Mouse (Mus musculus) hindbrain, embryonic 13.5 days (tissue): Measurements from ENCODE around the gene Zfp422. TPM values are rescaled to one million over a fixed set of nuclear protein-coding genes. Genes with fewer than 3 reads are reported as not detected.
"Not testable (repeated sequence)": the region's sequence is repeated elsewhere in the genome, so short reads cannot be mapped to it uniquely, and the experiment has no call there.

ENCODE experiments used
- ATAC-seq: fragments of 200-750 bp; cut with Nextera tagmentation; 2 replicates; pipeline ENCODE4 v1.8.0; 2017; ENCODE audit warnings: moderate TSS enrichment; ENCODE audit not compliant: low FRiP score
- H3K27ac ChIP-seq: fragments of 300-500 bp; sonication (generic); 2 replicates; pipeline ENCODE4 v1.5.1; 2015; ENCODE audit warnings: inconsistent platforms, mild to moderate bottlenecking, moderate library complexity
- H3K27me3 ChIP-seq: fragments of 300-500 bp; sonication (generic); 2 replicates; pipeline ENCODE4 v1.6.1; 2015; ENCODE audit warnings: mild to moderate bottlenecking, inconsistent platforms
- H3K36me3 ChIP-seq: fragments of 300-500 bp; sonication (generic); 2 replicates; pipeline ENCODE4 v1.6.1; 2015; ENCODE audit warnings: mild to moderate bottlenecking, inconsistent platforms
- H3K4me1 ChIP-seq: fragments of 300-500 bp; sonication (generic); replicated peaks from 2 replicates; pipeline ENCODE4 v1.6.1; 2015; ENCODE audit warnings: inconsistent platforms
- H3K4me2 ChIP-seq: fragments of 300-500 bp; sonication (generic); 2 replicates; pipeline ENCODE4 v1.6.1; 2015; ENCODE audit warnings: inconsistent platforms, mild to moderate bottlenecking, moderate library complexity
- H3K4me3 ChIP-seq: fragments of 300-500 bp; sonication (generic); 2 replicates; pipeline ENCODE4 v1.5.1; 2015; ENCODE audit warnings: mild to moderate bottlenecking, inconsistent platforms
- H3K9ac ChIP-seq: fragments of 300-500 bp; sonication (generic); 2 replicates; pipeline ENCODE4 v1.6.1; 2015; ENCODE audit warnings: mild to moderate bottlenecking, inconsistent platforms
- H3K9me3 ChIP-seq: fragments of 300-500 bp; sonication (generic); 2 replicates; pipeline ENCODE4 v1.6.1; 2016; ENCODE audit warnings: inconsistent platforms
- WGBS: fragments of 180-500 bp; shearing (Covaris S2); methylation state at CpG from one replicate; pipeline ENCODE4 v1.1.7; 2015; 5-methylcytosine and 5-hydroxymethylcytosine counted together
- polyA plus RNA-seq: library from polyadenylated mRNA; unstranded; fragments of >200 nt; fragmentation: Nextera tagmentation; extraction: Ambion mirVana; gene quantifications from 2 replicates; pipeline ENCODE4 v1.2.1, GENCODE M21; 2015

The Zfp422 gene
- polyA plus RNA-seq, 1 experiment from 2014 or later, result 181 TPM

DNA sequence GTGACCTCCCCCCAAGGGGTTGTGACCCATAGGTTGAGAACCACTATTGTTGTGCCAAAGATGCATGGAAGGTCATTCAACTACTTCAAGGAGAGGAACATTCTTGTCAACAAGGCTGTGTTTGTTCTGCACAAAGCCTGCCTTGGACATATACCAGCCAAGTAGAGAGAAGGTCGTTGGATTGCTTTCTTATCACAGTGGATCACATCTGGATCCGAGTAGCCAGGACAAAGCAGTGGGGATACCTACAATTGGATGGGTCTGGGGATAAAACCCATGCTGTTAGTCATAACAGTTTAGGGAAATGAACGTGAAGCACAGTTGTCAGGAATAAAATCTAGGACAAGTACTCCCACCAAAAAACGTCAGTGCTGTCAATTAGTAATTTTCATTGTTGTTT, 15.1 kb upstream of the Zfp422 start:
- no peak overlapping the region for H3K27ac ChIP-seq
- WGBS, result 51% methylated on average over 4 of the region's 4 CpGs
- H3K36me3 ChIP-seq, result peaks cover 28% of the 10 kb centered on the region
- no peak overlapping the region for H3K4me2 ChIP-seq
- H3K4me1 ChIP-seq, result no peaks in the 10 kb centered on the region
- no peak overlapping the region for H3K4me3 ChIP-seq
- H3K27me3 ChIP-seq, result no peaks in the 10 kb centered on the region
- ATAC-seq, result no peak
- H3K9me3 ChIP-seq, result no peaks in the 10 kb centered on the region
- H3K9ac ChIP-seq, result no peak overlapping the region

DNA sequence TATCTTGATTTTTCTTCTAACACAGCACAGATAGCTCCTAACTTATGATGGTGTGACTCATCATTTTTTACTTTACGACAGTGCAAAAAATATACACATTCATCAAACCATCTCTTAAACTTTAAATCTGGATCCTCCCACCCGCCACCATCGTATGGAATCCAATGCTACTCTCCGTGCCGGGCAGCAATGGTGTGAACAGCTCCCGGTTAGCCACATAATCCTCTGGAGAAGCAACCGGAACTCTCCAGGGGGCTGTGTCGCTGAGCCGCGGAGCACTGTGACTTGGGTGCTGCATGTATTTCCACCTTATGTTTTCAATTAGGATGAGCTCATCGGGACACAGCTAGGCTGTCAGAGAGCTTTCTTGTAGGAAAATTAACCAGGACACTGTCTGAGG, 14.1 kb upstream of the Zfp422 start:
- 89% methylated on average over 11 of the region's 11 CpGs for WGBS
- Histone ChIP-seq H3K27ac (no peak overlapping the region), H3K9me3 (no peaks in the 10 kb centered on the region), H3K9ac (no peak overlapping the region), H3K4me1 (no peaks in the 10 kb centered on the region), H3K4me3 (no peak overlapping the region), H3K4me2 (no peak overlapping the region), H3K27me3 (no peaks in the 10 kb centered on the region), H3K36me3 (peaks cover 36% of the 10 kb centered on the region)
- no peak for ATAC-seq

DNA sequence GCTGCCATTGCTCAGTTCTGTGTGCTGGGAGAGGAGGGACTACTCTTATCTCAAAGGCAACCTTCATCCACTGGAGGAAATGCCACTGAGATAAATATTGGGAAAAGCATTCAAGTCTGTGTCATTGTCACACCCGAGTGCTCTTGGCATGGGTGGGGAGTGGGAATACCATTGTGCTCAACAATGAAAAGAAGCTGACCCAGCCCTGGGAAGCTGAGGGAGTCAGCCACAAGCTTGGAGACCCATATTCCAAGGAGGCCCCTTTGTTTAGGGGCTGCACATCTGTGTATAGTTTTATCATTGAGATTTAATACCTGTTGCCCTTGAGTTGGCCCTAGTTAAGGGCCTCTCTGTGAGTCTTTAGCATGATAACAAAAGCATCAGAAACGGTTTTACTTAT, 10.9 kb upstream of the Zfp422 start:
- 60% methylated on average over 2 of the region's 2 CpGs for WGBS
- no peaks in the 10 kb centered on the region for H3K4me1 ChIP-seq

DNA sequence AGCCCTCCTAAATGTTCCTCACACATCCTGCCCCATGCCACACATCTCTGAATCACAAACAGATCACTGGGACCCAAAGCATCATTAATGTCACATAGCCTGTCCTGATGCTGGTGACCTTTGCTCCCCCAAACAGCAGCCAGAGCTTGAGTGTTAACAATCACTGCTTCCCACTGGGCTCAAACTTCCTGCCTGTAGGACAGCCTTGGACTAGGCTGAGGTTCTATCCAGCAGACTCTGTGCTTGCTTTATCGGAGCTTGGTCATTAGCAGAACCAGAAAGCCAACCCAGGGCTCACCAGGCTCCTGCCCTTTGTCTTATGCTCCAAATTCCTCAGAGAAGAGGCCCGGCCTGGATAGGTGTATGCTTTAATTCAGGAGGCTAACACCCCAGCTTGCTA, 10.1 kb upstream of the Zfp422 start:
- H3K27ac ChIP-seq, result no peak overlapping the region
- no peak overlapping the region for H3K4me2 ChIP-seq
- H3K4me3 ChIP-seq, result no peak overlapping the region
- H3K9ac ChIP-seq, result no peak overlapping the region
- H3K4me1 ChIP-seq, result no peaks in the 10 kb centered on the region
- WGBS, result 80% methylated on average over 2 of the region's 2 CpGs
- H3K27me3 ChIP-seq, result no peaks in the 10 kb centered on the region
- H3K9me3 ChIP-seq, result no peaks in the 10 kb centered on the region
- peaks cover 22% of the 10 kb centered on the region; the same call in 1 of the 2 replicates for H3K36me3 ChIP-seq
- ATAC-seq, result no peak

More for the DNA sequence above, 10.9 kb upstream of the Zfp422 start:
- Histone ChIP-seq H3K4me3 (no peak overlapping the region), H3K9ac (no peak overlapping the region), H3K27me3 (no peaks in the 10 kb centered on the region), H3K27ac (no peak overlapping the region), H3K36me3 (peaks cover 26% of the 10 kb centered on the region), H3K4me2 (no peak overlapping the region), H3K9me3 (no peaks in the 10 kb centered on the region)
- no peak for ATAC-seq

DNA sequence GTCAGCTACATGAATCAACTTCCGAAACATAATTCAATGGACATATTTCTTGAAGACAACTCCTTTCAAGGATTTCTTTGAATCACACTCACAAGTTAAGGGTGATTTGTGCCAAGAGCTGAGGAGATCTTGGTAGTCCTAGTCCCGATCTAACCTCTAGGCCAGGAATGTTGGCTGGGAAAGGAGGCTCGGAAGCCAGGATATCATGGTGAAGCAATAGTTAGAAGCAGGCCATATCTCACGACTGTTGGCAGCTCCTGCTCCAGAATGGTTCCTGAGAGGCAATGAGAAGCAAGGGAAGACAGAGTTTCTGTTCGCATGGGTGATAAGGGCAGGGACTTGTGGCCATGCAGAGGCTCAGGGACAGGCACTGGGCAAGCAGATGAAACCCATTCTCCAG, 8.7 kb upstream of the Zfp422 start:
- Histone ChIP-seq H3K27ac (no peak overlapping the region), H3K4me3 (no peak overlapping the region), H3K4me1 (no peaks in the 10 kb centered on the region), H3K9ac (no peak overlapping the region), H3K27me3 (no peaks in the 10 kb centered on the region), H3K4me2 (no peak overlapping the region), H3K9me3 (no peaks in the 10 kb centered on the region), H3K36me3 (peaks cover 22% of the 10 kb centered on the region; the same call in 1 of the 2 replicates)
- WGBS, result 92% methylated on average over 5 of the region's 5 CpGs
- ATAC-seq, result no peak

DNA sequence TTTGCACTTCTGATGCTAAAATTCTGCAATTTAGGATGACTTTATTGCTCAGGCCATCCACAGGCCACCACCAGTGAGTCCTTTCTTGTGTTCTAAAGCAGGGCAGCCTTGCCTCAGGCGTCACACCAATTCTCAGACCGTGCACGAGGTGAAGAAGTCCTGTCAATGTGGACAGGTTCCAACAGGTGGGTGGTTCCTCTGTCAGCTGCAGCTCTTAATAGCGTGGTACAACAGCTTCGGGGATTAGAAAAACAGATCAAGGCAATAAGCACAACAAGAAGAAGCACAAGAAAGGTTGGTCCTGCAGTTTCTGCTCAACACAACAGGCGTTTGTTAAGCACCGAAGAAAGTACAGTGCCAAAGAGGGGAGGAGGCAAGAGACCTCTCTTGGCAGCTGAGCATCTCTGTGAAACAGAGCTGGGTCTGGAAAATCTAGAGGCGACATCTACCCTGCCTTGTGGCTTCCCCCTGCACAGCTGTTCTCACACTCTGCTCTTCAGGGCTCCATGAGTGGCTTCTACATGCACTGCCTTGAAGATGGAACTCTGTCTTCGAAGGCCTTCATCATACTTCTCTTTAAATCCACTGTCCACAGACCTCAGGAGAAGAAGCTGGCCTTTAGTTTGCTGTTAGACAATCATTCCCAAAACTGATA, 7.9 kb upstream of the Zfp422 start:
- no peak overlapping the region for H3K27ac ChIP-seq
- ATAC-seq, result no peak
- peaks cover 22% of the 10 kb centered on the region; the same call in 1 of the 2 replicates for H3K36me3 ChIP-seq
- no peaks in the 10 kb centered on the region for H3K4me1 ChIP-seq
- no peak overlapping the region for H3K4me3 ChIP-seq
- H3K9me3 ChIP-seq, result no peaks in the 10 kb centered on the region
- WGBS, result 88% methylated on average over 9 of the region's 9 CpGs
- H3K4me2 ChIP-seq, result no peak overlapping the region
- no peaks in the 10 kb centered on the region for H3K27me3 ChIP-seq
- H3K9ac ChIP-seq, result no peak overlapping the region

DNA sequence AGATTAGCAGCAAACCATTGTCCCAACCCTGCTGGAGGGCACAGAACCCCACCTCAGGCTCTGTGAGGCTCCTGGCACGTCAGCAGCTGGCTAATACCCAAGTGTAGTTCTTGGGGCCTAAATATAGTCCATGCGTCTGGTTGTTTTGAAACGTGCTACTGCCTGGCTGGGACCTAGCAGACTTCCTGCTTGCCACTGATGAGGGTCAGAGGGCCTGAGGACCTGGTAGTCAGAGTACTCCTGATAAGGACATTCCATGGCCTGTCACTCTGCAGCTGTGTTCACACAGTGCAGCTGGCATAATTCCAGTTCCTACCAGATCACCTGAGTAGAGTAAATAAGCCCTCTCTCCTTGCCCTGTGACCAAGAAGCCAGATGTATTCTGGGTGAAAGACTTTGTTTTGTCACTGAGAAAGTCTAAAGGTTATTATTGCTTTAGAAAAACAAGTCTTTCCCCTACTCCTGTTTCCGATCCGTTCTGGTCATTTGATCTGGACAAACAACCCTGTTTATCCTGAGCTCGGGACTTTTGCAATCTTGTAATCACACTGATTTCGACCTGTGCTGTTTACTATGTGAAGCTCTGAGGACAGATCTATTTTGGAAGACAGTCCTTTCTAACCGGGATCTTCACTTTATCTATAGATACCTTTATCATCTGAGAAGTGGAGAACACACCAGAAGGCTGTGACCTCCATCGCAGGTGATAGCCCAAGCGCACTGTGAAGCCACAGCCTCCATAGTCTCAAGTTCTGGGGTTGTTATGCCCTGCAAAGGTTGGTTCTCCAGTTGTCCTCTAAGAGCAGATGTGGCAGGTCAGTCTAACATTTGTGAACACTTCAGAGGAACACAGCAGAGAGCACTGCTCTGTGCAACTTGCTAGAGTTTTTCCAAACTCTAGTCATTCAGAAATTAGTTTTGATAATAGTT, 6.7 kb upstream of the Zfp422 start:
- Histone ChIP-seq H3K4me3 (no peak overlapping the region), H3K4me2 (no peak overlapping the region), H3K9me3 (no peaks in the 10 kb centered on the region), H3K27me3 (no peaks in the 10 kb centered on the region), H3K27ac (no peak overlapping the region), H3K4me1 (no peaks in the 10 kb centered on the region), H3K36me3 (peaks cover 21% of the 10 kb centered on the region; the same call in 1 of the 2 replicates), H3K9ac (no peak overlapping the region)
- no peak for ATAC-seq
- 73% methylated on average over 10 of the region's 10 CpGs for WGBS

DNA sequence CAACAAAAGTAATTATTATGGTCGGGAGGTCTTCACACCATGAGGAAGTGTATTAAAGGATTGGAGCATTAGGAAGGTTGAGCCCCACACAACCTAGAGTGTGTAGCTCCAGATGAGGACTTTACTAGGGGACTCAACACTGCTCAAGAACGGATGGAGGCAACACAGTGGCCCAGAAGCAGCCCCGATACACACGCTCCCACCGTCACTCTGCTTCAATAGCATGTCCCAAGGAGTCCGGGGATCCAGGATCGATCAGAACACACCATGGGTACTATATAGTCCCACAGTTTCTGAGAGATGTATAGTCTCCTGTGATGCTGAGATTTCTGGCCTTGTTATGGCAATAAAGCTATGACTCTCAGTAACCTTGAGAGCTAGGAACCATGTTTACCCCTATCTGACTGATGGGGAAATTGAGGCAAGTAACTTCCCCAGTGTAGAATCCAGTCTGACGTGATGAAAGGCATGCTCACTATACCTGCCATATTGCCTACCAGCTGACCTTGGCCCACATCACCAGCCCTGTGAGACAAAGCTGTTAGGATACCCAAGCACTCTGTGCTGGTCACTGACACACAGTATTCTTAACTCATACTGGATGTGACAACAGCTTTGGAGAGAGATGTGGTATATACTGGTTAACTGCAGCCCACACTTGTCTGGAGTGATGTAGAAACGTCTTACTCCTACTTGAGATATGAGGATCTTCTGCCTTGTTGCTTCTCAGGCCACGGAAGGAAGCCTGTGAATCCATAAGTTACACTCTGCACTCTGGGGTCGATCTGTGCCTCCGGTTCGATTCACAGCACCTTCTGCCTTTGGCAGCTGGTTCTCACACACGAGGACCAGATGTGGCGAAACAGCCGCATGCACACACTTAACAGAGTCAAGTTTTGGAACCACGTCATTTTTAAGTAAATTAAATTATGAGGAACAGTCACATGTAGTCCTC, 5.2 kb upstream of the Zfp422 start:
- peaks cover 11% of the 10 kb centered on the region for H3K4me1 ChIP-seq
- no peak for ATAC-seq
- H3K9ac ChIP-seq, result no peak overlapping the region
- no peak overlapping the region for H3K4me2 ChIP-seq
- WGBS, result 93% methylated on average over 17 of the region's 17 CpGs
- H3K4me3 ChIP-seq, result no peak overlapping the region
- no peaks in the 10 kb centered on the region for H3K9me3 ChIP-seq
- H3K27ac ChIP-seq, result no peak overlapping the region
- H3K27me3 ChIP-seq, result no peaks in the 10 kb centered on the region
- peaks cover 19% of the 10 kb centered on the region; the same call in 1 of the 2 replicates for H3K36me3 ChIP-seq

DNA sequence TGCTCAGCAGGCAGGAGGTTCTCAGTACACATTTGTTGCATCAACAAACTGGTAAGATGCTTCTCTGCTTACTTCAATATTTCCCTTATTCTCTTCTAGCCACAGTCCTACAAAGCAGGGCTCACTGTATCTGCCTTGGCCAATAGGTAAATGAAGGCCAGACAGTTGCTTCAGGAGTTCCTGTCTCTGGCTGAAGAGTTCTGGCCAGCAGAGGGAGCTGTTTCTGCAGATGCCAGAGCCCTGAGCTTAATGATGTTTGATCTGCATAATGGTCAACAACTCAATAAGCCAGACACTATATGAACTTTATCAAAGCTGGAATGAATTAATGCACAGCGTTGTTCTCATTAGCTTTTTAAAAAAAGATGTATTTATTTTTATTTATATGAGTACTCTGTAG, 3.3 kb upstream of the Zfp422 start:
- no peak for ATAC-seq
- no peaks in the 10 kb centered on the region for H3K27me3 ChIP-seq
- H3K4me2 ChIP-seq, result no peak overlapping the region
- H3K9ac ChIP-seq, result no peak overlapping the region
- H3K4me3 ChIP-seq, result no peak overlapping the region
- H3K4me1 ChIP-seq, result peaks cover 16% of the 10 kb centered on the region
- 0 out of 2 replicates have a peak, but pooled peaks cover 9% of the 10 kb centered on the region for H3K36me3 ChIP-seq
- no peaks in the 10 kb centered on the region for H3K9me3 ChIP-seq
- WGBS, result 51% methylated on average over 1 of the region's 1 CpGs
- no peak overlapping the region for H3K27ac ChIP-seq

DNA sequence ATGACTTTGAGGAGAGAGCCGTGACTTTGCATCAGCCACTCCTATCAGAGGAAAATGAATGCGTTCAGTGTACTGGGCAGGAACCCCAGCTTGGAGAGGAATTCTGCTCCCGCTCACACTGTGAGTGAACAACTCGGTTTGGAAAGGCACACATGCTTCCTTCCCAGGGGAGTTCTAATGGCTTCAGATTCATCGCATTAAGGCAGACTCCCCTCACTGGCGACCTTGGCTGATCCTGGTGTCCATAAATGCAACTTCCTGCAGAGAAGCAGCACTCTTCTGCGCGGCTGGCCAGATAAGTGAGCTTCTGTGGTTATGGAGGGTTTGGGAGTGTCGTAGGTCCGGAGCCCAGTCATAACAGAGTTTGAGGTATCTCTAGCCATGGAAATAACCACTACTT, 967 bp upstream of the Zfp422 start:
- Histone ChIP-seq H3K9ac (no peak overlapping the region), H3K27ac (peak overlapping the region; percentile 97), H3K36me3 (peaks cover 17% of the 10 kb centered on the region), H3K9me3 (no peaks in the 10 kb centered on the region), H3K4me1 (peaks cover 32% of the 10 kb centered on the region), H3K4me2 (no peak overlapping the region), H3K27me3 (no peaks in the 10 kb centered on the region), H3K4me3 (no peak overlapping the region)
- no peak for ATAC-seq
- 75% methylated on average over 10 of the region's 10 CpGs for WGBS

DNA sequence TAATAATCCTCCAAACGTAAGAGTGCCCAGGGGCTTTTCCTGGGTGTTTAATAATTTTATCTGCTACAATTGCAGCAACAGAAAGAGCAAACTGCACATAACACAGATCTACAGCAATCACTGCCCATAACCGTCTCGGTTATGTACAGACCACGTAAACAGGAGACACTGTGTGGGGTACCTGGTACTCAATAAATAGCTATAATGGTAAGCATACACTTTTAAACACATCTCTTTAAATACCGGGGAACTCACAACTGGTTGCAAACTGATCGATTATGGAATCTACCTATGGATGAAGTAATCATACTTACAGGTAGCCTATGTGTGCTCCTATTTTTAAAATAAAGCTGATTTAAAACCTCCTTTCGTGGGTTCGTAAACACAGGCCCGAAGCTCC, 704 bp downstream of the Zfp422 start:
- ATAC-seq, result no peak
- peaks cover 20% of the 10 kb centered on the region for H3K36me3 ChIP-seq
- peaks cover 32% of the 10 kb centered on the region for H3K4me1 ChIP-seq
- H3K9ac ChIP-seq, result peak overlapping the region; percentile 99
- WGBS, result 16% methylated on average over 9 of the region's 9 CpGs
- H3K27me3 ChIP-seq, result no peaks in the 10 kb centered on the region
- no peaks in the 10 kb centered on the region for H3K9me3 ChIP-seq
- H3K4me2 ChIP-seq, result peak overlapping the region; percentile 73
- H3K4me3 ChIP-seq, result peak overlapping the region; percentile 84
- peak overlapping the region; percentile 97 for H3K27ac ChIP-seq

DNA sequence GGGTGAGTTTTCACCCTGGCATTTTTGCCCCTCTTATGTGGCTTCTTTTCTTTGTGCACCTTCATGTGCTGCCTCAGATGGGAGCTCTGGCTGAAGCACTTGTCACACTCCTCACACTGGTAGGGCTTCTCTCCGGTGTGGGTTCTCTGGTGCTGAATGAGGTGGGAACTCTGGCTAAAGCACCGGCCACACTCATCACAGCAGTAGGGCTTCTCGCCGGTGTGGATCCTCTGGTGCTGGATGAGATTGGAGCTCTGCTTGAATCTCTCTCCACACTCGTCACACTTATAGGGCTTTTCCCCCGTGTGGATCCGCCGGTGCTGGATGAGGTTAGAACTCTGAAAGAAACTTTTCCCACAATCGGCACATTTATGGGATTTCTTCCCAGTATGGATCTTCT, 2.4 kb downstream of the Zfp422 start:
- not testable (repeated sequence) for H3K4me2 ChIP-seq, H3K9ac ChIP-seq, H3K27me3 ChIP-seq, H3K27ac ChIP-seq, H3K9me3 ChIP-seq, ATAC-seq, H3K4me3 ChIP-seq
- Histone ChIP-seq H3K4me1 (peaks cover 32% of the 10 kb centered on the region), H3K36me3 (peaks cover 20% of the 10 kb centered on the region)
- WGBS, result 95% methylated on average over 9 of the region's 9 CpGs
